Mouse (Mus musculus) adrenal gland (tissue): ENCODE data around the gene Asb1.

ENCODE experiments used
- intact Hi-C: fragments of 180-260 bp; cut with DNase I; formaldehyde crosslinking; loops from one replicate; pipeline ENCODE4 v1.15.1; 2025

Gene Asb1

GRCm38 (mm10) chr1:91541042-91541592, 773 bp downstream of the Asb1 start:
- intact Hi-C loops, result no loop called here

GRCm38 (mm10) chr1:91543974-91544373, 3.6 kb downstream of the Asb1 start:
- intact Hi-C loops, result no loop called here

GRCm38 (mm10) chr1:91545226-91545625, 4.9 kb downstream of the Asb1 start:
- intact Hi-C loops, result no loop called here

GRCm38 (mm10) chr1:91547567-91547966, 7.2 kb downstream of the Asb1 start:
- intact Hi-C loops, result no loop called here

- intact Hi-C loops, result no loop called here
Measured at GRCm38 (mm10) chr1:91549073-91549472, 8.7 kb downstream of the Asb1 start.

- intact Hi-C loops, result no loop called here
Measured at GRCm38 (mm10) chr1:91557099-91557498, 16.8 kb downstream of the Asb1 start.

GRCm38 (mm10) chr1:91561226-91561625, 20.9 kb downstream of the Asb1 start:
- intact Hi-C loops, result loop anchor here (5.0 kb wide), 1 partner anchor 39 kb away; no protein-coding TSS in a partner anchor

- intact Hi-C loops, result loop anchor here (5.0 kb wide), 1 partner anchor 41 kb away; no protein-coding TSS in a partner anchor
Measured at GRCm38 (mm10) chr1:91562977-91563590, 22.7 kb downstream of the Asb1 start.

- intact Hi-C loops, result loop anchor here (5.0 kb wide), 1 partner anchor 42 kb away; no protein-coding TSS in a partner anchor
Measured at GRCm38 (mm10) chr1:91564004-91564403, 23.7 kb downstream of the Asb1 start.

GRCm38 (mm10) chr1:91564598-91564997, 24.3 kb downstream of the Asb1 start:
- intact Hi-C loops, result loop anchor here (5.0 kb wide), 1 partner anchor 42 kb away; no protein-coding TSS in a partner anchor

GRCm38 (mm10) chr1:91567269-91567668, 26.9 kb downstream of the Asb1 start:
- intact Hi-C loops, result no loop called here

- intact Hi-C loops, result loop anchor here (10.0 kb wide), 1 partner anchor 302 kb away; no protein-coding TSS in a partner anchor
Measured at GRCm38 (mm10) chr1:91572458-91572857, 32.1 kb downstream of the Asb1 start.

- intact Hi-C loops, result loop anchor here (2.0 to 10.0 kb wide), 2 partner anchors 181 to 301 kb away; no protein-coding TSS in a partner anchor
Measured at GRCm38 (mm10) chr1:91574208-91574607, 33.9 kb downstream of the Asb1 start.

- intact Hi-C loops, result loop anchor here (10.0 kb wide), 1 partner anchor 297 kb away; no protein-coding TSS in a partner anchor
Measured at GRCm38 (mm10) chr1:91577883-91578517, 37.7 kb downstream of the Asb1 start.

- intact Hi-C loops, result no loop called here
Measured at GRCm38 (mm10) chr1:91580503-91580902, 40.2 kb downstream of the Asb1 start.

- intact Hi-C loops, result no loop called here
Measured at GRCm38 (mm10) chr1:91581206-91581605, 40.9 kb downstream of the Asb1 start.

GRCm38 (mm10) chr1:91584969-91585835, 44.9 kb downstream of the Asb1 start:
- intact Hi-C loops, result no loop called here

- intact Hi-C loops, result no loop called here
Measured at GRCm38 (mm10) chr1:91589738-91590137, 49.4 kb downstream of the Asb1 start.

- intact Hi-C loops, result no loop called here
Measured at GRCm38 (mm10) chr1:91595521-91596020, 55.2 kb downstream of the Asb1 start.

GRCm38 (mm10) chr1:91597611-91598010, 57.3 kb downstream of the Asb1 start:
- intact Hi-C loops, result no loop called here
